Mouse (Mus musculus) E14TG2a.4 (cell line): ENCODE data around the gene Plk3.

Source experiments
- CTCF ChIP-seq: conservative IDR thresholded peaks from 2 replicates; pipeline ENCODE4 v1.5.1; 2014; ENCODE audit warnings: low read length
- NANOG ChIP-seq: IDR thresholded peaks from 2 replicates; pipeline ENCODE4 v1.6.1; 2014; ENCODE audit warnings: borderline replicate concordance, low read length, mixed read lengths
- POU5F1 ChIP-seq: IDR thresholded peaks from 2 replicates; pipeline ENCODE4 v1.6.1; 2014; ENCODE audit warnings: low read length, borderline replicate concordance

DNA sequence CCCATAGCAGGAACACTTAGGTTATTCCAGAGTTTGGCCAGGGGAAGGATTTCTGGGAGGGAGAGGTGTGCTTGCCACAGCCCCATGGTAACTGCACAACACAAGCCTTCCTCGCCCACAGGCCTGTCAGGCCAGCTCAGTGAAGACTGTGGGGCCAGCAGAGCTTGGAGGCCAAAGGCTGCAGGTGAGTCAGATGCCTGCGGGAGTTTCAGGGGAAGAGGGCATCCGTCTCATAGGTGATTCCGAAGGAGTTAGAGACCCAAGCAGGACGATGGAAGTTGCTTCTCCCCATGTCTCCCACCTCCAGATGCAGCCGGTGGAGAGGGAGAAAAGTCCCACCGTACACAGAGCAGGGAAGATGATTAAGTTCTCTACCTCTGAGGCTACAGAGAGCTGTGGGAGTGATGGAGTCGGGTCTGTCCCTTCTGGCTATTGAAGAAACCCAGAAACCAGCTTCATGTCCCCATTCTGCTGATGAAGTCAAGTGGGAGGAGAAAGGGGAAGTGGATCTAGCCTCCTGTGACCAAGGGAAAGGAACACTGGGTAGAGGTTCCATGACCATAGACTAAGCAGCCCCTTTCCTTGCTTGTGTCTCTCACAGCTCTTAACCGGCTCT, 7.0 kb downstream of the Plk3 start, which contains the start of gene Tctex1d4:
- TF ChIP-seq NANOG (no peak), CTCF (no peak), POU5F1 (no peak)
